Mouse (Mus musculus) liver, embryonic 15.5 days (tissue): ENCODE results near the gene Fyb. TPM values are rescaled to one million over a fixed set of nuclear protein-coding genes. Genes with fewer than 3 reads are reported as not detected.

Source experiments
- ATAC-seq: fragments of 200-750 bp; cut with Nextera tagmentation; 2 replicates; pipeline ENCODE4 v1.8.0; 2017; ENCODE audit warnings: moderate number of reproducible peaks, mild to moderate bottlenecking, moderate library complexity; ENCODE audit not compliant: insufficient read depth
- H3K27ac ChIP-seq: fragments of 300-500 bp; sonication (generic); replicated peaks from 2 replicates; pipeline ENCODE4 v1.5.1; 2015; ENCODE audit warnings: mild to moderate bottlenecking, inconsistent platforms
- H3K27me3 ChIP-seq: fragments of 300-500 bp; sonication (generic); 2 replicates; pipeline ENCODE4 v1.6.1; 2015; ENCODE audit warnings: mild to moderate bottlenecking, inconsistent platforms
- H3K36me3 ChIP-seq: fragments of 300-500 bp; sonication (generic); replicated peaks from 2 replicates; pipeline ENCODE4 v1.6.1; 2015; ENCODE audit warnings: moderate library complexity, mild to moderate bottlenecking, inconsistent platforms
- H3K4me1 ChIP-seq: fragments of 300-500 bp; sonication (generic); replicated peaks from 2 replicates; pipeline ENCODE4 v1.6.1; 2015; ENCODE audit warnings: inconsistent platforms
- H3K4me2 ChIP-seq: fragments of 300-500 bp; sonication (generic); 2 replicates; pipeline ENCODE4 v1.6.1; 2015; ENCODE audit warnings: moderate library complexity, mild to moderate bottlenecking, inconsistent platforms
- H3K4me3 ChIP-seq: fragments of 300-500 bp; sonication (generic); replicated peaks from 2 replicates; pipeline ENCODE4 v1.5.1; 2015; ENCODE audit warnings: mild to moderate bottlenecking, inconsistent platforms
- H3K9ac ChIP-seq: fragments of 300-500 bp; sonication (generic); 2 replicates; pipeline ENCODE4 v1.6.1; 2015; ENCODE audit warnings: moderate library complexity, mild to moderate bottlenecking, inconsistent platforms
- H3K9me3 ChIP-seq: fragments of 300-500 bp; sonication (generic); replicated peaks from 2 replicates; pipeline ENCODE4 v1.6.1; 2016; ENCODE audit warnings: inconsistent platforms
- WGBS: fragments of 180-500 bp; shearing (Covaris S2); methylation state at CpG from one replicate; pipeline ENCODE4 v1.1.7; 2015; ENCODE audit warnings: mixed read lengths; ENCODE audit not compliant: insufficient replicate concordance; 5-methylcytosine and 5-hydroxymethylcytosine counted together
- polyA plus RNA-seq: library from polyadenylated mRNA; unstranded; fragments of >200 nt; fragmentation: Nextera tagmentation; extraction: Ambion mirVana; gene quantifications from 2 replicates; pipeline ENCODE4 v1.2.1, GENCODE M21; 2015

Gene Fyb
- polyA plus RNA-seq, 1 experiment from 2014 or later = 19.8 TPM

- H3K9me3 ChIP-seq = no peaks in the 10 kb centered on the region
- H3K27me3 ChIP-seq = no peaks in the 10 kb centered on the region
- no peak overlapping the region for H3K4me3 ChIP-seq
- H3K36me3 ChIP-seq = no peaks in the 10 kb centered on the region
- WGBS = 57% methylated on average over 1 of the region's 1 CpGs
- H3K27ac ChIP-seq = no peak overlapping the region
- ATAC-seq = no peak
- no peak overlapping the region for H3K4me2 ChIP-seq
- no peaks in the 10 kb centered on the region for H3K4me1 ChIP-seq
- H3K9ac ChIP-seq = no peak overlapping the region
These were observed 77.7 kb downstream of the Fyb start for GRCm38 (mm10) chr15:6600314-6600713.

- no peaks in the 10 kb centered on the region for H3K36me3 ChIP-seq
- no peaks in the 10 kb centered on the region for H3K4me1 ChIP-seq
- 37% methylated on average over 6 of the region's 6 CpGs for WGBS
- H3K4me3 ChIP-seq = no peak overlapping the region
- H3K4me2 ChIP-seq = no peak overlapping the region
- H3K27ac ChIP-seq = no peak overlapping the region
- no peak overlapping the region for H3K9ac ChIP-seq
- no peak for ATAC-seq
- no peaks in the 10 kb centered on the region for H3K27me3 ChIP-seq
- no peaks in the 10 kb centered on the region for H3K9me3 ChIP-seq
These were observed 78.7 kb downstream of the Fyb start for GRCm38 (mm10) chr15:6601330-6601729.

DNA sequence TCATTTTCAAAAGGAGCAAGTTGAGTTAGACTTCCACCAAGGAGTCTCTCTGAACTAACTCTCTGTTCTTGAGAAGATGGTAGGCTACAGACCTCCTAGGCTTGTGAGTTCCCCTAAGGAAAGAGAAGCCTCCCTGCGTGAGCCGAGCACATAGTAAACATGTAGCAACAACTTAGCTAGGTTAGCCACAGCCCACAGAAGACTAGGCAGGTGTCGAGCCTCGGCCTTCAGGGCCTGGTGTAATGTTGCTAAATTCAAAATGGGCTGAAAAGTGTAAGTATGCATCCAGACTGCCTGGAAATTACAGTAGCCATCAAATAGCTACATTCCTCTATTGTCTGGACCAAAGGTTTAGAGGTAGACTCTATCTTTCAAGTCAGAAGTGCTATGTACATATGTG, 79.3 kb downstream of the Fyb start:
- Histone ChIP-seq H3K9ac (no peak overlapping the region), H3K27me3 (no peaks in the 10 kb centered on the region), H3K9me3 (no peaks in the 10 kb centered on the region), H3K4me2 (no peak overlapping the region), H3K36me3 (no peaks in the 10 kb centered on the region), H3K4me3 (no peak overlapping the region), H3K4me1 (no peaks in the 10 kb centered on the region), H3K27ac (0 out of 2 replicates have a peak overlapping the region, but pooled peaks have one; percentile 6)
- no peak for ATAC-seq
- WGBS = 63% methylated on average over 4 of the region's 4 CpGs

GRCm38 (mm10) chr15:6610703-6611102, 88.0 kb downstream of the Fyb start:
- no peaks in the 10 kb centered on the region for H3K36me3 ChIP-seq
- H3K4me1 ChIP-seq = no peaks in the 10 kb centered on the region
- no peak for ATAC-seq
- no peaks in the 10 kb centered on the region for H3K9me3 ChIP-seq
- no peak overlapping the region for H3K4me2 ChIP-seq
- no peak overlapping the region for H3K27ac ChIP-seq
- 60% methylated on average over 5 of the region's 5 CpGs for WGBS
- H3K9ac ChIP-seq = no peak overlapping the region
- no peak overlapping the region for H3K4me3 ChIP-seq
- H3K27me3 ChIP-seq = no peaks in the 10 kb centered on the region

- Histone ChIP-seq H3K9ac (no peak overlapping the region), H3K4me1 (no peaks in the 10 kb centered on the region), H3K9me3 (no peaks in the 10 kb centered on the region), H3K4me2 (no peak overlapping the region), H3K27me3 (no peaks in the 10 kb centered on the region), H3K27ac (no peak overlapping the region), H3K36me3 (no peaks in the 10 kb centered on the region), H3K4me3 (no peak overlapping the region)
- ATAC-seq = no peak
- 72% methylated on average over 3 of the region's 3 CpGs for WGBS
These were observed 90.2 kb downstream of the Fyb start for GRCm38 (mm10) chr15:6612835-6613234.

GRCm38 (mm10) chr15:6616382-6617149, 93.9 kb downstream of the Fyb start:
- no peaks in the 10 kb centered on the region for H3K27me3 ChIP-seq
- ATAC-seq = no peak
- H3K36me3 ChIP-seq = no peaks in the 10 kb centered on the region
- no peak overlapping the region for H3K27ac ChIP-seq
- no peak overlapping the region for H3K9ac ChIP-seq
- H3K4me1 ChIP-seq = peaks cover 3% of the 10 kb centered on the region; the same call in 1 of the 2 replicates
- no peak overlapping the region for H3K4me3 ChIP-seq
- 56% methylated on average over 5 of the region's 5 CpGs for WGBS
- no peak overlapping the region for H3K4me2 ChIP-seq
- H3K9me3 ChIP-seq = no peaks in the 10 kb centered on the region

DNA sequence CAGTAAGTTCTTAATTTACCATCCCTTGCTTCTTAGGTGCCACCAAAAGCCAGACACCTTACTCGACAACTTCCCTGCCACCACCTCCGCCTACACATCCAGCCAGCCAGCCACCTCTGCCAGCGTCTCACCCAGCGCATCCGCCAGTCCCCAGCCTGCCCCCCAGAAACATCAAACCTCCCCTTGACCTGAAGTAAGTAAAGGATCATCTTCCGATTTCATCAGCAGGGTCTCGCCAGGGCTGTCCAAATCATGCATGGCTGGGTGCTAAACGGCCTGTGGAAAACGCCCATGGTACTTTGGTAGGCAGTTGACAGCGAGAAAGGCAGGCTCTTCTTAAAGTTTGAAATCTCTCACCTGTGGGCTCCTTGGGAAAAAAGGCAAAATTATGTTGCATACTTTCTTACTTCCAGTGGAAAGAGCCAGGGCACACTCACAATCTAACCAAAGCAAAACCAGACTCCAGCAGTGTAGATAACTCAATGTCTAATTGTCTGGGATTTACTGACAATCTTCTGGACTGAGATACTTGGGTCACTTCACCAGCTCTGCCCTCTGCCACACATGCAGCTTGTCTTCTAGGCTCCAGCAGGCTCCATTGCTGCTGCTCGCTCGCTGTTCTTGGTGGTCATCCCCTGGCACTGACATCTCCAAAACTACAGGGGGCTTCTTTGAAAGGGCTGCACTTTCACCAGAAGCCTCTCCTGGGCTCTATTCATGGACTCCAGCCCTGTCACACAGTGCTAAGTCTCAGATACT, 97.1 kb downstream of the Fyb start:
- no peak overlapping the region for H3K9ac ChIP-seq
- no peak overlapping the region for H3K27ac ChIP-seq
- H3K9me3 ChIP-seq = no peaks in the 10 kb centered on the region
- no peak overlapping the region for H3K4me3 ChIP-seq
- peaks cover 25% of the 10 kb centered on the region for H3K4me1 ChIP-seq
- H3K27me3 ChIP-seq = no peaks in the 10 kb centered on the region
- no peaks in the 10 kb centered on the region for H3K36me3 ChIP-seq
- whole genome bisulfite sequencing = 87% methylated on average over 12 of the region's 12 CpGs
- ATAC-seq = no peak
- H3K4me2 ChIP-seq = no peak overlapping the region

- H3K27ac ChIP-seq = no peak overlapping the region
- H3K4me2 ChIP-seq = no peak overlapping the region
- no peak overlapping the region for H3K9ac ChIP-seq
- peaks cover 41% of the 10 kb centered on the region for H3K4me1 ChIP-seq
- no peaks in the 10 kb centered on the region for H3K36me3 ChIP-seq
- H3K4me3 ChIP-seq = no peak overlapping the region
- 6% methylated on average over 5 of the region's 5 CpGs for WGBS
- H3K9me3 ChIP-seq = no peaks in the 10 kb centered on the region
- 0 out of 2 replicates have a peak, but pooled peaks have one; percentile 35 for ATAC-seq
- no peaks in the 10 kb centered on the region for H3K27me3 ChIP-seq
These were observed 99.9 kb downstream of the Fyb start for GRCm38 (mm10) chr15:6622512-6622911.

DNA sequence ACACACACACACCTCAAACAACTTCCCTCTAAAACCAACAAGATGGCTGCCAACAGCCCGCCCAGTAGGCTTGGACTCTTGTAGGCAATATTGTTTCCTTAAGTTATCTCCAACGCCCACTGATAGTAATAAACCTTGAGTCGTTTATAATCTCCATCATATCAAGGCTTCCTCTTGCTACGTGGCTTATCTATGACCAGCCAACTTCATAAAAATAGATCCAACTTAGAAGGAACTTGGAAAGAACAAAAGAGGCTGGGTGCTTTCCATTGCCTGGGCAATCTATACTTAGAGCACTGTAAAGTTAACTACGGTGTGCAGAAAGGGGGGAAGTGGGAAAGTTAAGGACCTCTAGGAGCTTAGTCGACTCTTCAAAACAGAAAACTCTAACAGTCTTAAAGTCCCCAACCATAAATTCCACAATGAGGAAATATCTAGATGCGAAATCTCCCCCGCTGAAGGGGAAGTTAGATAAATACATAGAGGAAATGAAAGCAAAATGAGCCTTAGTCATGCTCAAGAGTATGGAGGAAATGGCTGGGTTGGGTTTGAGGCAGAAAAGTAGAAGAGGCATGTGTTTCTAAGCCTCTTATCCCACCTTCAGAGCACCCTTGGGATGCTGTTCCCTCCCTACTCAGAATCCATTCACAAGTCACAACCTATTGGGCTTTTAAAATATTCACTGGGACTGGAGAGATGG, 101.0 kb downstream of the Fyb start:
- peak; percentile 26; the same call in 1 of the 2 replicates for ATAC-seq
- H3K27me3 ChIP-seq = no peaks in the 10 kb centered on the region
- no peak overlapping the region; the same call in 1 of the 2 replicates for H3K4me2 ChIP-seq
- no peak overlapping the region for H3K9ac ChIP-seq
- 26% methylated on average over 8 of the region's 8 CpGs for whole genome bisulfite sequencing
- H3K4me1 ChIP-seq = peaks cover 43% of the 10 kb centered on the region
- no peaks in the 10 kb centered on the region for H3K9me3 ChIP-seq
- H3K36me3 ChIP-seq = no peaks in the 10 kb centered on the region
- peak overlapping the region; percentile 20; the same call in 1 of the 2 replicates for H3K27ac ChIP-seq
- no peak overlapping the region for H3K4me3 ChIP-seq

DNA sequence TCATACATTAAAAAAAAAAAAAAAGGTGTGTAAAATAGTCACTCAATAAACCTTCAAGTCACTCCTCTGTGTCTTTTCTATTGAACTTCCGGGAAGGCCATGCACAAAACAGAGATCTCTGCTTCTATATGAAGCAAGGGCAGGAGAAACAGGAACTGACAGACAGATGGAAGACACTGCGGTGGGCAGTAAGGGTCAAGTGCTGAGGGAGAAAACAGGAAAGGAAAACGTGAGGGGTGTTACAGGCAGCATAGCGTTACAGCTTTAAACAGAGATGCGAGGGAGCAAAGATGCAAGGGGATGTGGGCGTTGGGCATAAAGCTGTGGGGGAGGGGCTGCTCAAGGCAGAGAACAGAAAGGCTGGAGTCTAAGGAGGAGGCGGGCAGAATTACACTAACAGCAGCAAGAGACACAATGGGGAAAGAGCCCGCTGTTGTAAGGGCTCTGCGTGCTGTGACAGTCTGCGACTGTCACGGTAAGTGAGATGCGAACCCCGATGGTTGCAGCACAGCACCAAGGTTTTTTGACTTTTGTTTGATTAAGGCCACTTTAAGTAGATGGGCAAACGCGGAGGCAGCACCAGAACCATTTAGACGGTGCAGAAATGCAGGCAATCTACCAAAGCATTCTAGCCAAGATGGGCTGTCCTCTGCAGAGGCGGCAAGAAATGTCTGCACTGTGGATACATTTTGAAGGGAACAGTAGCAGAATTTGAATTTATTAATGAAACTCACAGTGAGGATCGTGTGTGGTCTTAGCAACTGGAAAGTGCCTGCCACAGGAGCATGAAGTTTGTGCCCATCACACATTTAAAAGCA, 101.9 kb downstream of the Fyb start:
- H3K4me3 ChIP-seq = no peak overlapping the region
- ATAC-seq = no peak

More for the DNA sequence above, 101.9 kb downstream of the Fyb start:
- no peaks in the 10 kb centered on the region for H3K9me3 ChIP-seq
- H3K36me3 ChIP-seq = no peaks in the 10 kb centered on the region
- whole genome bisulfite sequencing = 27% methylated on average over 18 of the region's 18 CpGs
- 0 out of 2 replicates have a peak overlapping the region, but pooled peaks have one; percentile 19 for H3K27ac ChIP-seq
- H3K4me1 ChIP-seq = peaks cover 43% of the 10 kb centered on the region
- no peak overlapping the region for H3K9ac ChIP-seq
- peak overlapping the region; percentile 27 for H3K4me2 ChIP-seq
- H3K27me3 ChIP-seq = no peaks in the 10 kb centered on the region
